Mouse (Mus musculus) effector memory CD4-positive, alpha-beta T cell, adult 5 months (primary cell): ENCODE measurements around the gene Spata21. TPM values are rescaled to one million over a fixed set of nuclear protein-coding genes. Genes with fewer than 3 reads are reported as not detected.

Experiments used
- polyA plus RNA-seq: library from polyadenylated mRNA; unstranded; fragments of 100-300 nt; shearing (Covaris generic); gene quantifications from one replicate; pipeline ENCODE4 v1.2.1, GENCODE M21; 2017

The Spata21 gene
- polyA plus RNA-seq = 0.20 TPM

DNA sequence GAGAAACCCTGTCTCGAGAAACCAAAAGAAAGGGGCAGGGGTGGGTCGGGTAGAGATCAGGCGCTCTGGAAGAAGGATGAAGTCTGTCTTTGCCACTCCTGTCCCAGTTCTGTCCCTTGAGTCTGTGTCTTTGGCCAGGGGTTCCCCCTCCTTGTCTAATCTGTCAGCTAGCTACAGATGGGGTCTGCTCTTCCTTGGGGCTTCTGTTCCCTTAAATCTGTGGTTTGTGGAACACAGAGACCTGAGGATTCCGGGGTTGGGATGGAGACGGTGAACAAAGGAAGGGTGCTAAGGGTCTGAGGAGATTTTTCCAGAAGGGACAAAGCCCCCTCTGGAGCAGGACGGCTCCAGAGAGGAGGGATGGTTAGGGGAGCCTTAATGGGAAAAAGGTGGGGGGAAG lies at the start of gene Spata21:
TSS of gene Spata21 (plus strand) at position 301 of the 400 bp plus-strand sequence.

DNA sequence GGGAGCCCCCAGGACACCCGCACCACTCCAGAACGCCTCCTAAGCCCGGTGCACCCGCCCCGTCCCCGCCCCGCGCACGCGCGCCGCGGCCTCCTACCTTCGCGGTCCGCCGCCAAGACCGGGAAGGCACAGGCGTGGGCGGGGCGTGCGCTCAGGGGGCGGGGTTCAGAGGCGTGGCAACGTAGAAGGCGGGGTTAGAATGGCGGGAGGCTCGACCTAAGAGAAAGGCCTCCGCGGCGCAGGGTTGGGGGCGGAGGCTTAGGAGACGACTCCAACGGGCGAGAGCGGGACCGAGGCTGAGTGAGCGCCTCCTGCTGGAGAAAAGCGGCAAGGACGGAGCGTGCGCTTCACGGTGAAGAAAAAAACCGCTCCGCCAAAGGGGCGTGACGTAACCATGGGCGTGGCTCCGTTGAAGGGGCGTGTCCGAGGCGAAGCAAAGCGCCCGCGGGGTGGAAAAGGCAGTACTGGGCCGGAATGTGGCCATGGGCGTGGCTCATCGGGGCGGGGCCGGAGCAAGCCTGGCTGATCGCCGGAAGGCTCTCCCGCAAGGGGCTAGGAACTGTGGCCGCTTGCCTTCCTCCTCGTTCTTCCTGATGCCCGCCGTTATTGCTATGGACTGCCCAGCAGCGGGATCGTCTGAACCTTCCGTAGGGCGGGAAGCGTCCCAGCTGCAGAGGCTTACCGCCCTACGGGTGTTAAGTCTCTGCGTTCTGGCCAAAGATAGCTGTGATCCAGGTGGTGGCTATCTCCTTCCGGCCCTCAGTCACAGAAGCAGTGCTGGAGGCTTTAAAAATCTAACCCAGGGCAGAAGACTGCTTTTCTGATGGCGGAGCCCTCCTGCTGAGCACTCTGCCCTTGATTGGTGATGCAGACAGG lies 27.5 kb upstream of the Spata21 start, which contains the start of gene Crocc:
TSS of gene Crocc (minus strand) at position 125 of the 876 bp plus-strand sequence.

DNA sequence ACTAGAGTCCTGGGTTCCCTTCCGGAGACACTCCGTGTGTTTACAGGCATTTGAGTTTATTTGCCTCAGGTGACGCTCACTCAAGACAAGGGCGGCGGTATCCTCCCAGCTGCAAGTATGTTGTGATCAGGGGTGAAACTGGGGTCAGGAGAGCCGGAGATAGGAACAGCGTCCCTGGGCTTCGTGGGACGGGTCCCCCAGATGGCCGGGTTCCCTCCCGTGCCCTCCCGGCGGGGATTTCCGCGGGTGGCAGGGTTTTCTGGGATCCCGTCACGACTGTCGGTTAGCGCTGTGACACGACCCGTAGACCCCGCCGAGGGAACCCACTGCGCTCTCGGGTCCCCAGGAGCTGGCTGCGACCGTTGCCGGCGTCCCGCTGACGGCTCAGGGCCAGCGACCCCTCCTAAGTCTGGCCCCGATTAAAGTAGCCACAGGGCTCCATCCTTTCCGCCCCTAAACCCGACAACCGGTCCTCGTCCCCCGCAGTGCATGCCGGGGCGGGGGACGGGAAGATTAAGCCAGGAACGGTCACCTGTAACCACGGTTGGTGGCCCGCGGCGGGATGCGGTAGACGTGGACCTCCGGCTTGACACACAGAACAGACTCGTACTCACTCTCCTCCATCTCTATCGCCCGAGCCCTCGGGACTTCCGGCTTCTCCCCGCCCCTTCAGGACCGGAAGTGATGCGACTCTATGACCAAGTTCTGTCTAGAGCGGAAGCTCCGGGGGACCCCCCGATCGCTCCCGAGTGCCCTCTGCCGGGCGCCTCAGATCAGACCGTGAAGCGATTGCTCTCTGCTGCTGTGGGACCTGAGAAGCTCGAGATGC lies 10.2 kb upstream of the Spata21 start, which contains the start of gene Necap2:
TSS of gene Necap2 (minus strand) at position 677 of the 829 bp plus-strand sequence.

DNA sequence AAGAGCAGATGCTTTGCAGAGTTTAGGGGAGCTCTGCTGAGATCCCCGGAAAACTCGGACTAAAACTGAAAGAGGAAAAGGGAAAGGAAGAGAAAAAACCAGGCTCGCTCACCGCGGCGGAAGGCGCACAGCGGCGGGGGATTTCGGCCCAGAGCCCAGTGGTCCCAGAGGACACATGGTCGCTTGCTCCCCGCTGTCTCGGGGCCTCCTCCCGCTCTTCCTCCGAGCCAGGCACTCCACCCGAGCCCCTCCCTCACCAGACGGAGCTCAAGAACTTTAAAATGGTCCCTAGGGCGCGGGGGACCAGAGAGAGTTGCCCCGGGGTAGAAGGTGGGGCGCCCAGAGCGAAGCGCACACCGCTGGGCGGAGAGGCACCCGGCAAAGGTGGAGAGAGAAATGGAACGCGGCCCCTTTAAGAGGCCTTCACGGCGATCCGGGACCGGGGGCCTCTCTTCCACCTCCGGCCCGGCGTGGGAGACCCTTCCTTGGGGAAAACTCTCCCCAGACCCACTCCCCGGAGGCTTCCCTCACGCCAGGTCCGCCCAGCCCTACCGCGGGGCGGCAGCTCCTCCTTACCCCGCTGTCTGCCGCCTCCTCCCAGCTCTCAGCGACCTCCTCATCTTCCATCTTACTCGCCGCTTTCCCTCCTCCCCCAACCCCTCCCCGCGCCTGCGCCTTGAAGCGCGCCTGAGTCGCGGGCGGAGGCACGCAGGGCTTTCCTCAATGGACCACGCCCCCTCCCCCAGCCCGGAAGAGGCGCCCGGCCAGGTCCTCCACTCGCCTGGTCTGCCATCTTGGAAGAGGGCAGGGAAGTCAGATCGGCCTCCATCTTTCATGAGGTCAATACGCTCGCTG lies 51.2 kb downstream of the Spata21 start, which contains the start of gene Szrd1:
TSS of gene Szrd1 (minus strand) at position 660 of the 855 bp plus-strand sequence.

DNA sequence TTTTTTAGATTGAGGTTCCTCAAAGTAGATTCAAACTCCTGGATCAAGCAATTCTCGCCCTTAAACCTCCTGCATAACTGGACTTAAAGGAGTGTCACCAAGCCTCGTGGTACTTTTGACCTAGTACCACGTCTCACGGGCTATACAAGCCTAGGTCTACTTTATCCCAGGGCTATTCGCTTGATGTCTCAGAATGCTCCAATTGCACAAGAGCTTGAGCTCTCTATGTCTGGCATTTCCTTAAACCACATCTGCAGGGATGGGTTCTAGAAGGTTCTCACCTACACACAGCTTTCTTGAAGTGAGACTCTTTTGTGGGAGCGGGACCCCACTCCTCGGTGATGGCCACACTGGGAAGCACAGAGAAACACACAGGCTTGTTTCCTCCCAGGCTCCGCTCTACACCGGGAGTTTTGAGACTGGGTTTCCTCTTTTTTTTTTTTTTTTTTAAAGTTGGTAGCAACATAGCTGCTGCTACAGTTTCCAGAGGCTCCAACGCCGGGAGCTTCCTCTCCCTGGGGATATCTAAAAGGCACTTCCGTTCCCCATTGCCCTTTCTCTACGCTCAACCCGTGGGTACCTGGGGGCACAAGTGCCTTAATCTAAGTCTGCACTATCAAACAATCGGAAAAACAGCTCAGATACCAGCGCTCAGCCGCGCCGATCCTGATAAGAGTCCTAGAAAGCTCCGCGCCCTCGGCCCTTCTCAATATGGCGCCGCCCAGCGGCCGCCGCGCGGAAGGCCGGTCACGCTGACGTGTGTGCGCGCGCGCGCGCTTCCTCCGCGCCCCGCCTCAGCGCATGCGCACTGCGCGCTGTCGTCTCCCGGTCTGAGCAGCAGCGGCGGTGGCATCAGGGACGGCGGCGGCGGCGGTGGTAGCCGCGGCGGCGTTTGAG lies 59.2 kb downstream of the Spata21 start, which contains the start of gene Fbxo42:
TSS of gene Fbxo42 (plus strand) at position 802 of the 897 bp plus-strand sequence.

Other genes starting within 250 kb of the Spata21 start
- not detected for gene Padi1, start 242.6 kb upstream of the Spata21 start, polyA plus RNA-seq
- 10.3 TPM for gene Padi2, start 182.0 kb upstream of the Spata21 start, polyA plus RNA-seq
- 155 TPM for gene Sdhb, start 127.1 kb upstream of the Spata21 start, polyA plus RNA-seq
- 25.6 TPM for gene Atp13a2, start 101.5 kb upstream of the Spata21 start, polyA plus RNA-seq
- gene Mfap2, start 77.9 kb upstream of the Spata21 start, polyA plus RNA-seq = not detected
- 3.5 TPM for gene Crocc, start 27.8 kb upstream of the Spata21 start, polyA plus RNA-seq
- gene Necap2, start 10.0 kb upstream of the Spata21 start, polyA plus RNA-seq = 120 TPM
- gene Szrd1, start 51.4 kb downstream of the Spata21 start, polyA plus RNA-seq = 66.4 TPM
- 23.1 TPM for gene Fbxo42, start 59.6 kb downstream of the Spata21 start, polyA plus RNA-seq
- 2.1 TPM for gene Rsg1, start 125.6 kb downstream of the Spata21 start, polyA plus RNA-seq
- not detected for gene Arhgef19, start 151.2 kb downstream of the Spata21 start, polyA plus RNA-seq
- not detected for gene Epha2, start 212.9 kb downstream of the Spata21 start, polyA plus RNA-seq